Mouse (Mus musculus): ENCODE measurements at regions not wholly inside any gene's neighbourhood (a gene's known extent, or its start where the extent isn't known, plus 50 kb on each side); places are given as distances from the start of the nearest gene placed in this dataset.

- Histone ChIP-seq H3K36me3 (ENCODE audit: control insufficient read depth in 1 of 2, insufficient read depth in 2 of 2, low read length in 2 of 2) (no peaks in the 10 kb centered on the region; a peak in 1 of 4 replicates), H3K27ac (ENCODE audit: control insufficient read depth, low read depth, low read length) (no peak overlapping the region), H3K4me1 (ENCODE audit: control insufficient read depth in 1 of 2, insufficient read depth in 2 of 2, low read length in 2 of 2) (peaks cover 0 to 12% of the 10 kb centered on the region in 2 experiments; a peak in 2 of 4 replicates), H3K27me3 (ENCODE audit: control insufficient read depth in 1 of 2, insufficient read depth in 2 of 2, low read length in 2 of 2) (no peaks in the 10 kb centered on the region), H3K4me3 (ENCODE audit: control insufficient read depth in 1 of 2, insufficient read depth in 1 of 2, low read depth in 2 of 2, low read length in 2 of 2) (no peak overlapping the region), H3K9me3 (replicated peaks; ENCODE audit: insufficient read depth, low read length) (no peaks in the 10 kb centered on the region), H3K9ac (ENCODE audit: control insufficient read depth, low read depth, low read length, poor library complexity, severe bottlenecking) (no peak overlapping the region), H3K79me2 (ENCODE audit: control insufficient read depth, insufficient read depth, low read length, poor library complexity) (no peaks in the 10 kb centered on the region)
- TF ChIP-seq POLR2AphosphoS2 (IDR thresholded peaks at IDR 0.05; ENCODE audit: low read length) (no peak), ZMIZ1 (IDR thresholded peaks at IDR 0.05; ENCODE audit: low read depth, low read length) (no peak), MAFK (IDR thresholded peaks at IDR 0.05; ENCODE audit: borderline replicate concordance, low read depth, low read length) (no peak), RAD21 (IDR thresholded peaks at IDR 0.05; ENCODE audit: low read depth, low read length) (no peak), MAZ (IDR thresholded peaks at IDR 0.05; ENCODE audit: low read depth, low read length) (no peak), EP300 (IDR thresholded peaks at IDR 0.05; ENCODE audit: low read depth in 1 of 2, low read length in 2 of 2) (no peak), MXI1 (IDR thresholded peaks at IDR 0.05; ENCODE audit: low read depth, low read length) (no peak), USF2 (IDR thresholded peaks at IDR 0.05; ENCODE audit: borderline replicate concordance in 1 of 2, insufficient read depth in 1 of 2, low read depth in 1 of 2, low read length in 2 of 2) (no peak), CHD1 (IDR thresholded peaks at IDR 0.05; ENCODE audit: low read depth, low read length) (no peak), UBTF (IDR thresholded peaks at IDR 0.05; ENCODE audit: borderline replicate concordance, insufficient read depth, low read depth, low read length) (no peak), ZKSCAN1 (IDR thresholded peaks at IDR 0.05; ENCODE audit: low read depth, low read length) (no peak), MYC (IDR thresholded peaks at IDR 0.05; ENCODE audit: low read depth, low read length) (no peak), HCFC1 (IDR thresholded peaks at IDR 0.05; ENCODE audit: low read depth, low read length) (no peak), TAL1 (IDR thresholded peaks at IDR 0.05; ENCODE audit: low read length) (no peak), ELF1 (IDR thresholded peaks at IDR 0.05; ENCODE audit: low read depth, low read length) (no peak), POLR2AphosphoS5 (IDR thresholded peaks at IDR 0.05; ENCODE audit: borderline replicate concordance, low read depth, low read length) (no peak), NRF1 (IDR thresholded peaks at IDR 0.05; ENCODE audit: insufficient read depth, low read depth, low read length, poor library complexity, severe bottlenecking) (no peak), TCF12 (IDR thresholded peaks at IDR 0.05; ENCODE audit: low read depth, low read length) (no peak), BHLHE40 (IDR thresholded peaks at IDR 0.05; ENCODE audit: borderline replicate concordance, low read depth, low read length) (no peak), SIN3A (IDR thresholded peaks at IDR 0.05; ENCODE audit: low read length) (no peak; the same call in 1 of the 2 replicates)
- DNase-seq (ENCODE audit: low read depth, low spot score), result no peak
Measured at GRCm38 (mm10) chr12:47263408-47263807, 444.7 kb upstream of the Nova1 start.

- peak; percentile 61 for DNase-seq (ENCODE audit: low read depth, low spot score)
- Histone ChIP-seq H3K4me1 (ENCODE audit: control insufficient read depth in 1 of 2, insufficient read depth in 2 of 2, low read length in 2 of 2) (no peaks in the 10 kb centered on the region), H3K79me2 (ENCODE audit: control insufficient read depth, insufficient read depth, low read length, poor library complexity) (no peaks in the 10 kb centered on the region), H3K36me3 (ENCODE audit: control insufficient read depth in 1 of 2, insufficient read depth in 2 of 2, low read length in 2 of 2) (no peaks in the 10 kb centered on the region), H3K27ac (ENCODE audit: control insufficient read depth, low read depth, low read length) (no peak overlapping the region), H3K27me3 (ENCODE audit: control insufficient read depth in 1 of 2, insufficient read depth in 2 of 2, low read length in 2 of 2) (no peaks in the 10 kb centered on the region), H3K4me3 (ENCODE audit: control insufficient read depth in 1 of 2, insufficient read depth in 1 of 2, low read depth in 2 of 2, low read length in 2 of 2) (no peak overlapping the region), H3K9me3 (replicated peaks; ENCODE audit: insufficient read depth, low read length) (no peaks in the 10 kb centered on the region), H3K9ac (ENCODE audit: control insufficient read depth, low read depth, low read length, poor library complexity, severe bottlenecking) (no peak overlapping the region)
- TF ChIP-seq ELF1 (IDR thresholded peaks at IDR 0.05; ENCODE audit: low read depth, low read length) (no peak), SIN3A (IDR thresholded peaks at IDR 0.05; ENCODE audit: low read length) (0 out of 2 replicates have a peak, but pooled peaks have one; percentile 21)
Measured at GRCm38 (mm10) chr12:47252306-47252705, 433.6 kb upstream of the Nova1 start.

All from MEL (cell line).